24 mouse cellular contexts compared by ENCODE assay signal in genomic region chr13:79555572-79556280, GRCm38 (mm10).
DNase-seq lines count a peak whose midpoint lies in the region; ATAC-seq and TF ChIP-seq lines count a peak whose summit lies in the region.
"Had no signal": no experiment of that assay in that cellular context is flagged by ENCODE, and none has a peak within 500 bp of the region (broad histone marks: within the 10 kb centered on the region; RNA-seq: fewer than 3 reads in every experiment).

No protein-coding gene starts in this region.

- H3K9ac ChIP-seq in intestine, embryonic 15.5 days: no peak overlapping the region
- H3K9ac ChIP-seq in intestine, postnatal 0 days (ENCODE audit: low read depth, low read length): no peak overlapping the region
- no peak overlapping the region for H3K9ac ChIP-seq in stomach, embryonic 15.5 days
- H3K9ac ChIP-seq in stomach, postnatal 0 days (ENCODE audit: low read length): no peak overlapping the region
- H3K9ac ChIP-seq in liver, postnatal 0 days (replicated peaks): no peak overlapping the region
- H3K9ac ChIP-seq: embryonic facial prominence, embryonic 13.5 days; embryonic facial prominence, embryonic 15.5 days; forebrain, embryonic 12.5 days had no signal

- H3K27ac ChIP-seq in intestine, embryonic 15.5 days: no peak overlapping the region
- no peak overlapping the region for H3K27ac ChIP-seq in intestine, postnatal 0 days (ENCODE audit: low read depth, low read length)
- H3K27ac ChIP-seq in stomach, embryonic 15.5 days: no peak overlapping the region
- no peak overlapping the region for H3K27ac ChIP-seq in stomach, postnatal 0 days (replicated peaks)
- H3K27ac ChIP-seq in liver, postnatal 0 days (ENCODE audit: low read depth): no peak overlapping the region
- H3K27ac ChIP-seq: embryonic facial prominence, embryonic 13.5 days; embryonic facial prominence, embryonic 15.5 days; forebrain, embryonic 10.5 days; forebrain, embryonic 12.5 days had no signal

- 62% methylated on average over 3 of the region's 3 CpGs for WGBS in intestine, embryonic 15.5 days
- 51% methylated on average over 3 of the region's 3 CpGs for WGBS in intestine, postnatal 0 days
- 67% methylated on average over 3 of the region's 3 CpGs for WGBS in stomach, embryonic 15.5 days
- 54% methylated on average over 3 of the region's 3 CpGs for WGBS in stomach, postnatal 0 days
- 71% methylated on average over 3 of the region's 3 CpGs for WGBS in liver, postnatal 0 days (ENCODE audit: insufficient replicate concordance)

- H3K9me3 ChIP-seq in intestine, embryonic 15.5 days: no peaks in the 10 kb centered on the region
- no peaks in the 10 kb centered on the region for H3K9me3 ChIP-seq in intestine, postnatal 0 days (ENCODE audit: control insufficient read depth)
- no peaks in the 10 kb centered on the region for H3K9me3 ChIP-seq in stomach, embryonic 15.5 days
- no peaks in the 10 kb centered on the region for H3K9me3 ChIP-seq in stomach, postnatal 0 days (ENCODE audit: control insufficient read depth, low read length)
- no peaks in the 10 kb centered on the region for H3K9me3 ChIP-seq in liver, postnatal 0 days (ENCODE audit: low read length)
- H3K9me3 ChIP-seq: embryonic facial prominence, embryonic 13.5 days; embryonic facial prominence, embryonic 15.5 days; forebrain, embryonic 12.5 days had no signal

- no peak for TF ChIP-seq EP300 in stomach, postnatal 0 days (optimal IDR thresholded peaks at IDR 0.05)
- no peak for TF ChIP-seq EP300 in liver, postnatal 0 days (IDR thresholded peaks at IDR 0.05; ENCODE audit: low read depth)

- H3K4me1 ChIP-seq in intestine, embryonic 15.5 days (replicated peaks): no peaks in the 10 kb centered on the region
- H3K4me1 ChIP-seq in intestine, postnatal 0 days (replicated peaks; ENCODE audit: control insufficient read depth, insufficient read depth, low read length): no peaks in the 10 kb centered on the region
- no peaks in the 10 kb centered on the region for H3K4me1 ChIP-seq in stomach, embryonic 15.5 days
- no peaks in the 10 kb centered on the region for H3K4me1 ChIP-seq in stomach, postnatal 0 days (replicated peaks; ENCODE audit: control insufficient read depth, insufficient read depth)
- no peaks in the 10 kb centered on the region for H3K4me1 ChIP-seq in liver, postnatal 0 days (ENCODE audit: insufficient read depth)
- H3K4me1 ChIP-seq: embryonic facial prominence, embryonic 13.5 days; embryonic facial prominence, embryonic 15.5 days had no signal

- no peaks in the 10 kb centered on the region for H3K27me3 ChIP-seq in intestine, embryonic 15.5 days (replicated peaks)
- H3K27me3 ChIP-seq in intestine, postnatal 0 days (replicated peaks; ENCODE audit: control insufficient read depth, insufficient read depth, low read length): no peaks in the 10 kb centered on the region
- no peaks in the 10 kb centered on the region for H3K27me3 ChIP-seq in stomach, embryonic 15.5 days (replicated peaks)
- H3K27me3 ChIP-seq in stomach, postnatal 0 days (ENCODE audit: control insufficient read depth, insufficient read depth, low read length): no peaks in the 10 kb centered on the region
- no peaks in the 10 kb centered on the region for H3K27me3 ChIP-seq in liver, postnatal 0 days (ENCODE audit: insufficient read depth, low read length)
- H3K27me3 ChIP-seq: embryonic facial prominence, embryonic 13.5 days; embryonic facial prominence, embryonic 15.5 days; forebrain, embryonic 12.5 days had no signal

- TF ChIP-seq CTCF in intestine, postnatal 0 days (IDR thresholded peaks at IDR 0.05; ENCODE audit: low read depth): no peak
- no peak for TF ChIP-seq CTCF in stomach, postnatal 0 days (IDR thresholded peaks at IDR 0.05; ENCODE audit: low read depth)
- no peak for TF ChIP-seq CTCF in liver, postnatal 0 days (IDR thresholded peaks at IDR 0.05; ENCODE audit: low read depth)

- peak; percentile 91 for ATAC-seq in intestine, embryonic 15.5 days
- ATAC-seq in intestine, postnatal 0 days: peak; percentile 49; the same call in 1 of the 2 replicates
- peak; percentile 93 for ATAC-seq in stomach, embryonic 15.5 days (ENCODE audit: insufficient read depth, low FRiP score, low read depth)
- ATAC-seq in stomach, postnatal 0 days (ENCODE audit: low FRiP score, low TSS enrichment): peak; percentile 97
- no peak for ATAC-seq in liver, postnatal 0 days
- ATAC-seq: forebrain, embryonic 14.5 days had no signal

- no peak overlapping the region for H3K4me3 ChIP-seq in intestine, embryonic 15.5 days (replicated peaks)
- H3K4me3 ChIP-seq in intestine, postnatal 0 days (ENCODE audit: low read depth, low read length): no peak overlapping the region
- no peak overlapping the region for H3K4me3 ChIP-seq in stomach, embryonic 15.5 days (replicated peaks)
- no peak overlapping the region for H3K4me3 ChIP-seq in stomach, postnatal 0 days (ENCODE audit: low read depth, low read length)
- no peak overlapping the region for H3K4me3 ChIP-seq in liver, postnatal 0 days (ENCODE audit: low read depth, low read length)
- H3K4me3 ChIP-seq: embryonic facial prominence, embryonic 13.5 days; embryonic facial prominence, embryonic 15.5 days; erythroblast, embryonic 14.5 days; forebrain, embryonic 10.5 days; forebrain, embryonic 12.5 days had no signal

- no peak overlapping the region for H3K4me2 ChIP-seq in intestine, embryonic 15.5 days (replicated peaks)
- no peak overlapping the region for H3K4me2 ChIP-seq in intestine, postnatal 0 days (replicated peaks; ENCODE audit: low read depth)
- H3K4me2 ChIP-seq in stomach, embryonic 15.5 days: no peak overlapping the region
- no peak overlapping the region for H3K4me2 ChIP-seq in stomach, postnatal 0 days (replicated peaks; ENCODE audit: low read depth)
- H3K4me2 ChIP-seq in liver, postnatal 0 days (ENCODE audit: low read depth, low read length): no peak overlapping the region
- H3K4me2 ChIP-seq: embryonic facial prominence, embryonic 13.5 days; embryonic facial prominence, embryonic 15.5 days; forebrain, embryonic 12.5 days had no signal

- DNase-seq in stomach, postnatal 0 days (ENCODE audit: low spot score): peak; percentile 56
- no peak for DNase-seq in urinary bladder, postnatal 10 days (ENCODE audit: low spot score)
- no peak for DNase-seq in liver, postnatal 0 days
- no peak for DNase-seq in kidney, postnatal 14 days
- DNase-seq in right cerebral cortex, postnatal 25 days: no peak
- DNase-seq: adrenal gland, adult 2 months; adrenal gland, postnatal 10 days; adrenal gland, postnatal 25 days; cerebellum, adult 11 months; cerebellum, adult 18-20 months; cerebellum, adult 8-10 months; cerebellum, adult 9-11 months; cerebellum, postnatal 14 days; cerebellum, postnatal 36 days; embryo, embryonic 11 days had no signal

- no peaks in the 10 kb centered on the region for H3K36me3 ChIP-seq in intestine, embryonic 15.5 days
- no peaks in the 10 kb centered on the region for H3K36me3 ChIP-seq in intestine, postnatal 0 days (ENCODE audit: control insufficient read depth, insufficient read depth)
- H3K36me3 ChIP-seq in stomach, embryonic 15.5 days: no peaks in the 10 kb centered on the region
- H3K36me3 ChIP-seq in stomach, postnatal 0 days (ENCODE audit: control insufficient read depth, insufficient read depth, low read length): no peaks in the 10 kb centered on the region
- no peaks in the 10 kb centered on the region for H3K36me3 ChIP-seq in liver, postnatal 0 days (replicated peaks; ENCODE audit: insufficient read depth, low read length)
- H3K36me3 ChIP-seq: embryonic facial prominence, embryonic 13.5 days; embryonic facial prominence, embryonic 15.5 days; forebrain, embryonic 10.5 days; forebrain, embryonic 12.5 days had no signal
